Mouse (Mus musculus) liver, embryonic 16.5 days (tissue): ENCODE data around the gene Postn. TPM values are rescaled to one million over a fixed set of nuclear protein-coding genes. Genes with fewer than 3 reads are reported as not detected.

Experiments
- ATAC-seq: fragments of 200-750 bp; cut with Nextera tagmentation; 2 replicates; pipeline ENCODE4 v1.8.0; 2017; ENCODE audit warnings: low read depth, mild to moderate bottlenecking, moderate number of reproducible peaks, moderate library complexity
- H3K27ac ChIP-seq: fragments of 300-500 bp; sonication (generic); 2 replicates; pipeline ENCODE4 v1.5.1; 2014; ENCODE audit warnings: mild to moderate bottlenecking, low read length
- H3K27me3 ChIP-seq: fragments of 300-500 bp; sonication (generic); 2 replicates; pipeline ENCODE4 v1.6.1; 2014; ENCODE audit warnings: low read depth, low read length, mixed read lengths; ENCODE audit not compliant: control insufficient read depth, insufficient read depth
- H3K36me3 ChIP-seq: fragments of 300-500 bp; sonication (generic); 2 replicates; pipeline ENCODE4 v1.6.1; 2014; ENCODE audit warnings: mild to moderate bottlenecking; ENCODE audit not compliant: control insufficient read depth, insufficient read depth
- H3K4me1 ChIP-seq: fragments of 300-500 bp; sonication (generic); 2 replicates; pipeline ENCODE4 v1.6.1; 2014; ENCODE audit warnings: low read depth, low read length, mixed read lengths; ENCODE audit not compliant: control insufficient read depth
- H3K4me2 ChIP-seq: fragments of 300-500 bp; sonication (generic); 2 replicates; pipeline ENCODE4 v1.6.1; 2014; ENCODE audit warnings: low read depth, low read length, mixed read lengths
- H3K4me3 ChIP-seq: fragments of 300-500 bp; sonication (generic); 2 replicates; pipeline ENCODE4 v1.5.1; 2014; ENCODE audit warnings: low read depth, mild to moderate bottlenecking, low read length
- H3K9ac ChIP-seq: fragments of 300-500 bp; sonication (generic); 2 replicates; pipeline ENCODE4 v1.6.1; 2014; ENCODE audit warnings: low read depth, low read length
- H3K9me3 ChIP-seq: fragments of 300-500 bp; sonication (generic); replicated peaks from 2 replicates; pipeline ENCODE4 v1.6.1; 2016; ENCODE audit warnings: low read length; ENCODE audit not compliant: control insufficient read depth
- WGBS: fragments of 180-500 bp; shearing (Covaris S2); extraction: QIAGEN DNeasy Blood & Tissue Kit; methylation state at CpG from one replicate; pipeline ENCODE4 v1.1.7; 2014; ENCODE audit not compliant: insufficient replicate concordance; 5-methylcytosine and 5-hydroxymethylcytosine counted together
- polyA plus RNA-seq: library from polyadenylated mRNA; unstranded; fragments of >200 nt; fragmentation: Nextera tagmentation; extraction: Ambion mirVana; gene quantifications from 2 replicates; pipeline ENCODE4 v1.2.1, GENCODE M21; 2015

Gene Postn
- 24.4 and 26.7 TPM in 2 replicates for polyA plus RNA-seq

DNA sequence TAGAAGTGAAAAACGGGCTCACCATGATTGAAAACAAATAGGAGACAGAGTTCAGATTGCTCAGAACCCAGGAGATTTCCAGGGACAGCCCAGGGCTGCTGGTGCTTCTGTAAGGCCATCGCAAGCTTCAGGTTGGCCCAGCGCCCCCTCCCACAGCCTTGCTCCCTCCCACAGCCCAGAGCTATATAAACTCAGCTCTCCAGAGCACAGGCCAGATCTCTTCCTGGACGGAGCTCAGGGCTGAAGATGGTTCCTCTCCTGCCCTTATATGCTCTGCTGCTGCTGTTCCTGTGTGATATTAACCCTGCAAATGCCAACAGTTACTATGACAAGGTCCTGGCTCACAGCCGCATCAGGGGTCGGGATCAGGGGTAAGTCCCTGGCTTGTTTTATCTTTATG lies at the start of gene Postn:
TSS of gene Postn (plus strand) at position 213 of the 400 bp plus-strand sequence.
- H3K9me3 ChIP-seq: no peaks in the 10 kb centered on the region
- H3K27ac ChIP-seq: no peak within 1 kb of the TSS
- no peak within 1 kb of the TSS for H3K9ac ChIP-seq
- no peak within 1 kb of the TSS for H3K4me2 ChIP-seq
- no peaks in the 10 kb centered on the region for H3K27me3 ChIP-seq
- 33% methylated on average over 6 of the region's 6 CpGs for WGBS
- no peaks in the 10 kb centered on the region for H3K4me1 ChIP-seq
- H3K36me3 ChIP-seq: no peaks in the 10 kb centered on the region
- no peak within 1 kb of the TSS for H3K4me3 ChIP-seq
- no peak for ATAC-seq

- 83% methylated on average over 2 of the region's 2 CpGs for WGBS
- Histone ChIP-seq H3K27me3 (no peaks in the 10 kb centered on the region), H3K4me3 (no peak overlapping the region), H3K9ac (no peak overlapping the region), H3K4me2 (no peak overlapping the region), H3K9me3 (no peaks in the 10 kb centered on the region), H3K27ac (no peak overlapping the region), H3K4me1 (no peaks in the 10 kb centered on the region), H3K36me3 (no peaks in the 10 kb centered on the region)
- no peak for ATAC-seq
These were observed 46.9 kb upstream of the Postn start for GRCm38 (mm10) chr3:54314055-54314454.

GRCm38 (mm10) chr3:54352891-54353652 lies 7.8 kb upstream of the Postn start:
- no peaks in the 10 kb centered on the region for H3K36me3 ChIP-seq
- H3K9ac ChIP-seq: no peak overlapping the region
- ATAC-seq: no peak
- no peak overlapping the region for H3K27ac ChIP-seq
- H3K4me2 ChIP-seq: no peak overlapping the region
- no peak overlapping the region for H3K4me3 ChIP-seq
- H3K27me3 ChIP-seq: no peaks in the 10 kb centered on the region
- no peaks in the 10 kb centered on the region for H3K9me3 ChIP-seq
- WGBS: 12% methylated on average over 9 of the region's 9 CpGs
- no peaks in the 10 kb centered on the region for H3K4me1 ChIP-seq

DNA sequence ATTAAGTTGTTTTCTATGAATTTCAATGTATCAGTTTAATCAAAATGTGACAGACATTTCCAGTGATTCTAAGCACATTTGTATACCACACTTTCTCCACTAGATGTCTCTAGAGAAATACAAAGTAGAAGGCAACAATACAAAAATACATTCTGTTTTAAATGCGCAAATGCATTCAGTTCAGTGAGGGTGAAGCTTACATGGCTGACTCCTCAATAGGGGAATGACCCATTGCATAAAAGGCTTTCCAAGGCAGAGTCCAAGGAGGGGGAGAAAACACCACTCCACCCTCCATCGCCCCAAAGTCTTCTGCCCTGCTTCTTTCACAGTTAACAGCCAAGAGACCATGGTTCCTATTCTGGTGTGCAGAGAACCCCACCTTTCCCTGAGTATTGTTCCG lies 3.3 kb upstream of the Postn start:
- H3K9me3 ChIP-seq: no peaks in the 10 kb centered on the region
- WGBS: 66% methylated on average over 3 of the region's 3 CpGs
- H3K4me2 ChIP-seq: no peak overlapping the region
- no peaks in the 10 kb centered on the region for H3K27me3 ChIP-seq
- ATAC-seq: no peak
- H3K36me3 ChIP-seq: no peaks in the 10 kb centered on the region
- H3K4me1 ChIP-seq: no peaks in the 10 kb centered on the region
- H3K4me3 ChIP-seq: no peak overlapping the region
- no peak overlapping the region for H3K9ac ChIP-seq
- no peak overlapping the region for H3K27ac ChIP-seq

- no peak overlapping the region for H3K27ac ChIP-seq
- 26% methylated on average over 15 of the region's 15 CpGs for WGBS
- no peaks in the 10 kb centered on the region for H3K36me3 ChIP-seq
- no peaks in the 10 kb centered on the region for H3K27me3 ChIP-seq
- H3K4me1 ChIP-seq: no peaks in the 10 kb centered on the region
- ATAC-seq: peak; percentile 48; the same call in 1 of the 2 replicates
- no peak overlapping the region for H3K9ac ChIP-seq
- H3K4me3 ChIP-seq: no peak overlapping the region
- H3K9me3 ChIP-seq: no peaks in the 10 kb centered on the region
- 0 out of 2 replicates have a peak overlapping the region, but pooled peaks have one; percentile 10 for H3K4me2 ChIP-seq
These were observed 2.3 kb upstream of the Postn start for GRCm38 (mm10) chr3:54358463-54359189.

GRCm38 (mm10) chr3:54361656-54362055 lies 747 bp downstream of the Postn start:
- no peak for ATAC-seq
- no peaks in the 10 kb centered on the region for H3K36me3 ChIP-seq
- H3K4me2 ChIP-seq: no peak overlapping the region
- H3K9me3 ChIP-seq: no peaks in the 10 kb centered on the region
- no peak overlapping the region for H3K27ac ChIP-seq
- H3K4me1 ChIP-seq: no peaks in the 10 kb centered on the region
- no peak overlapping the region for H3K4me3 ChIP-seq
- no peak overlapping the region for H3K9ac ChIP-seq
- H3K27me3 ChIP-seq: no peaks in the 10 kb centered on the region

DNA sequence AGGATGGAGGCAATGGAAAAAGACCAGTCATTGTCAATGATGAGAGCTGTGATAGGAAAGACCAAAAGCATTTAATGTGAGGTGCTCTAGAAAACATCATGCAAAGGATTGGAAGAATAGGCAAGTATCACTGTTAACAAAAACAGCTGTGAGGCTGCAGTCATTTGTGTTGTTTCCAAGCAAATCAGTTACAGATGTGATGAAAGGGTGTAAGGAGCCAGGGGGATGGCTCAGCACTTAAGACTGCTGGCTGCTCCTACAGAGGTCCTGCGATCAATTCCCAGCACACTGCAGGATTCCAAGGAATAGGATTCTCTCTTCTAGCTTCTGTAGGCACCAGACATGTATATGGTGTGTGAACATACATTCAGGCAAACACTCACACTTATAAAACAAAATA lies 10.1 kb downstream of the Postn start:
- Histone ChIP-seq H3K4me2 (no peak overlapping the region), H3K4me3 (no peak overlapping the region), H3K27ac (no peak overlapping the region), H3K27me3 (no peaks in the 10 kb centered on the region), H3K9ac (no peak overlapping the region), H3K36me3 (no peaks in the 10 kb centered on the region), H3K4me1 (no peaks in the 10 kb centered on the region), H3K9me3 (no peaks in the 10 kb centered on the region)
- 72% methylated on average over 1 of the region's 1 CpGs for WGBS
- no peak for ATAC-seq

DNA sequence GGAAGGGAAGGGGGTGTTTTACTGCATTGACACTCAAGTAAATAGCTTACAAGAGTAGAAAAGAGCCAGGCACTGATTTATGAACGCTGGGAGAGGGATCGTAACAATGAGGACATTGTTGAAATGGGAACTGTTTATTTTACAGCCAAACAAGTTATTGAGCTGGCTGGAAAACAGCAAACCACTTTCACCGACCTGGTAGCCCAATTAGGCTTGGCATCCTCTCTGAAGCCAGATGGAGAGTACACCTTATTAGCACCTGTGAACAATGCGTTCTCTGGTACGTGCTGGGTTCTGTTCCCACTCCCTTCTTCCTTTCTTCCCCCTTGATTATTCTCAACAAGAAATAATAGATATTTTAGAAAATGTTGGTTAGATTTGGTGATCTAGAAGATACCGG lies 11.7 kb downstream of the Postn start:
- H3K36me3 ChIP-seq: no peaks in the 10 kb centered on the region
- H3K4me3 ChIP-seq: no peak overlapping the region
- no peak overlapping the region for H3K9ac ChIP-seq
- H3K27ac ChIP-seq: no peak overlapping the region
- no peaks in the 10 kb centered on the region for H3K9me3 ChIP-seq
- ATAC-seq: no peak
- no peaks in the 10 kb centered on the region for H3K27me3 ChIP-seq
- H3K4me1 ChIP-seq: no peaks in the 10 kb centered on the region
- H3K4me2 ChIP-seq: no peak overlapping the region
- 60% methylated on average over 6 of the region's 6 CpGs for WGBS

- ATAC-seq: no peak
- no peak overlapping the region for H3K4me2 ChIP-seq
- H3K27ac ChIP-seq: no peak overlapping the region
- no peaks in the 10 kb centered on the region for H3K36me3 ChIP-seq
- WGBS: 69% methylated on average over 6 of the region's 6 CpGs
- no peaks in the 10 kb centered on the region for H3K27me3 ChIP-seq
- H3K4me3 ChIP-seq: no peak overlapping the region
- H3K4me1 ChIP-seq: no peaks in the 10 kb centered on the region
- H3K9ac ChIP-seq: no peak overlapping the region
- no peaks in the 10 kb centered on the region for H3K9me3 ChIP-seq
These were observed 15.1 kb downstream of the Postn start for GRCm38 (mm10) chr3:54376014-54376413.
